Mouse (Mus musculus) cerebellum, adult 8-10 months (tissue): ENCODE data around the gene Lgals2.
"Not testable (repeated sequence)": the region's sequence is repeated elsewhere in the genome, so short reads cannot be mapped to it uniquely, and the experiment has no call there.

Source experiments
- DNase-seq: peaks from one replicate; pipeline ENCODE4 v3.0.0; 2022

Lgals2 gene

DNA sequence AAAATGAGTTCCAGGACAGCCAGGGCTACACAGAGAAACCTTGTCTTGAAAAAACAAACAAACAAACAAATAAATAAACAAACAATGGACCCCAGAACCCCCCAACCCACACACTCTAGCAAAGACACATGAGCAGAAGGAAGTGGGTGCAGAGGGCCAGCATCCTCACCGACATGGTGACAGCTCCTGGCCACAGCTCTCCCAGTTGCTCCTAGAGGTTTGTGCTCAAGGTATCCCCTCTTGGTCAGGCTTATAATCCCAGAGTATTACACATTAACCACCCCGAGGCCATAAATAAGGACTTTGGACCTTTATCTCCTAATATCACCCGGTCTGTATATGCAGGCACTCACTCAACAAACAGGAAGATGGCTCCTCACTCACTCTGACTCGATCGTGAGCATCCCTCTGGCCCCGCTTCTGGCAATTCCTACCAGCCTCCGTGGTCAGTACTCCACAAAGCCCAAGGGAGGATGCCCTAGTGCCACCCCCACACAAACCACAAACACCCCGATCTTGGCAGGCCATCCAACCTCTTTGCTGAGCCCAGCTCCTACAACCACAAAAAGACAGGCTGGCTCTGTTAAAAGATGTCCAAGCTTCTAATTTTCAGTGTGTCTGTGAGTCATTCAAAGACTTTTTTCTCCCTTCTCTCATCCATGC, at the start of gene Lgals2:
Lgals2 (minus strand) TSS at position 227 of the 663 bp plus-strand sequence.
- DNase-seq = no peak

- DNase-seq = peak; percentile 86
Measured at GRCm38 (mm10) chr15:78903243-78903642, 47.9 kb upstream of the Lgals2 start.

GRCm38 (mm10) chr15:78901422-78901789, 46.1 kb upstream of the Lgals2 start:
- no peak for DNase-seq

GRCm38 (mm10) chr15:78900585-78901421, 45.5 kb upstream of the Lgals2 start:
- no peak for DNase-seq

DNA sequence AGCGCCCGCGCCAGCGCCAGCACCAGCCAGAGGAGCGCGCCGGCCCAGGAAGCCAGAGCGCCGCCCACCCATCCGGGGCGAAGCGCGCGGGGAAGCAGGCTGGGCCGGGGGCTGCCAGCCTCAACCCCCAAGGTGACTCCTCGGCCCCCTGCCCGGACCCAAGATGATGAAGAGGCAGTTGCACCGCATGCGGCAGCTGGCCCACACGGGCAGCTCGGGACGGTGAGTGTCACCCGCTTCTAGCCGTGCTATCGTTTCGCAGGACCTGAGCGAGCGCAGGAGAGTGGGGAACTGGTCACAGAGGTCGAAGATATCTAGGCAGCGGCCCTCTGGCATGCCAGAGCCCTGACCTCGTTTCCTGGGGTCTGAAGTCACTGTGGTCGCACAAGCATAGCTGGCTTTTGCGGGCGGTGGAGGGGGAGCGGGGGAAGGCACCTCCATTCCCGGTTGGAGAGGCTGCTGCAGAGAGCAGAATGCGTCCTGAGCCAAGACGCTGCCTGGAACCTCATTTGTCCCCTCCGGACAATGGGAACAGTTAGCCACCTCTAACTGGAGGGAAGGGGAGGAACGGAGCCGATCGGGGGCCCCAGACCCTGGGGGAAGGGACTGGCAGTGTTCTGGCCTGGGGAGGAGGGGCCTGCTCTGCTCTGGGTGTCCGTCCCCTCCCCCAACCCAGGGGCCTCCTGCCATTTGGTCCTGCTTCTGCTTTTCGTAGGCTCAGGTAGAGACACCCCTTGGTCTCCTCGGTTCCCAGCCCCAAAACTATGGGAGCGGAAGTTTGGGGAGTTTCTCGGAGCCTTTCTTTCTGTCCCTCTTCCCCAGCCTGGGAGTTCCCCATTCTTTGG, 44.6 kb upstream of the Lgals2 start, which contains the start of gene Sh3bp1:
Sh3bp1 (plus strand) TSS at position 29 of the 845 bp plus-strand sequence.
- peak; percentile 41 for DNase-seq

GRCm38 (mm10) chr15:78899409-78899739, 44.0 kb upstream of the Lgals2 start, which contains the start of gene Gm49510:
TSS of gene Gm49510 (plus strand) at chr15:78899667.
- DNase-seq = no peak

DNA sequence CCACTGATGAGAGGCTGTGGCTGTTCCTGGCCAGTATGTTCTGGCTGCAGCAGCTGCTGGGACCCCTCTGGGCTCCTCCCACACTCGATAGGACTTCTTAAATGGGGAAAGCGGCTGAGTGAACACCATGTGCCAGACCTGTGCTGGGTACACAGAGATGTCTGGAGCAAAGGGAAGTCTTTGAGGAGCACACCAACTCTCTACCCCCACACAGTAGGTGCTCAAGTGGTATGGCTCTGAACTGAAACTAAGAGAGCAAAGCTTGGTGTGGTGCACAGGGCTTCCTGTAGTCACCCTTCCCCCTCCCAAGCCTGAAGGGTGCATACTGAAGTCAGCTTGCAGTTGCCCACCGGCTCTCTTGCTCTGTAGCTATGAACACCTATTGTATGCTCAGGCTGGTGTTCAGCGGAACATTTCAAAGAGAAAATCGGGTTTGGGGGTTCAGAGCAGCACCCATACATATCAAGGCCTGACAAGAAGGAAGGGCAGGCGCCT, 43.2 kb upstream of the Lgals2 start:
- no peak for DNase-seq

GRCm38 (mm10) chr15:78897488-78897887, 42.2 kb upstream of the Lgals2 start:
- DNase-seq = no peak

DNA sequence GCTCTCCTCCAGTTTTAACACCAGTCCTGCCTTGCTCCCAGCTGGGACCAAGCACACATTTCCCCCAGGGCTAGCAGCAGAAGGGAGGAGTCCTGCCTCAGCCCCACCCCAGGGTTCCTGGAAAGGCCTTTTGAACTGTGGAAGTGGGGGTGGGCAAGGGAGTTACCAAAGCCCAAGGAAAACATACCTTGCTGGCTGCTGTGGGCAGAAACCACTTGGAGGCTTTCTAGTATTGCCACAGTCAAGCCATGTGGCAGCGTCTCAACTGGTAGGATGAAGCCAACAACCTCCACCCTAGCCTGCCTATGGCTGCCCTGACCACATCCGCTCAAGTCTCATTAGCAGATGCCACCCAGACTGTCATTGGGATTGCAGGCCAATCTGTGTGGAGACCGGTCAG, 40.8 kb upstream of the Lgals2 start:
- no peak for DNase-seq

DNA sequence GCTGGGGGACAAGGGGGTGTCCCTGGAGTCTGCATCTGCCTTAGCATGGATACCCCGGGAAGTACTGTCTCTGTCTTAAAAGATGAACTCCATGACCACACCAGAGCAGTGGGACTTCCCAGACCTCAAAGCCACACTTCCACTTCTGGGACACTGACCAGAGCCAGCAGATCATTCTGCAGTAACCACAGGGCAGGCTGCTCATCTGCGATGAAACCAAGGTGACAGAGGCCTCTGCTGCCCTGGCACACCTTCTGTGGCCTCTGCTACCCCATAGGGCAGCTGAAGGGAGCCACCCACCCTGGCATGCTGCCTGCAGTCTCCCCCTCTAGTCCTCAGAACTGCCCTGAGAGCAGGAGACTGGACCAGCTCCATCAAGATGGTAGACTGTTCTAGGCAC, 40.4 kb upstream of the Lgals2 start:
- DNase-seq = no peak

DNA sequence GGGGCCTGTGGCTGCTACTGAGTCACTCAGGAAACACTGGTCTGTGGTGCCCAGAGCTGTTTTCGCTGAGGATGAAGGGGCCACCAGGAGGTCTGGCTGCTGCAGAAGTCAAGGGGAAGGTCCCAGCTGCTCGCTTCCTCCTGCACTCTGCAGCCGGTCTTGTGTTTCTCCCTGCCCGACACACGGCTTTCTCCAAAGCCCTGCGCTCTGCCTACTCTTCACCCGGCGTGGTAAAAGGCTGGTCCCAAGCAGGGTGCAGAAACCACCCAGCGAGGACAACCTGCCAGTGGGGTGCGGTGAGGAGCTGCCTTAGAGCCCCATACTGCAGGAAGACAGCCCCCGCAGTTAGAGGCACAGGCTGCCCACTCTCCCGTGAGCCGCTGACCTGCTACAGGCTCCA, 39.4 kb upstream of the Lgals2 start:
- no peak for DNase-seq

DNA sequence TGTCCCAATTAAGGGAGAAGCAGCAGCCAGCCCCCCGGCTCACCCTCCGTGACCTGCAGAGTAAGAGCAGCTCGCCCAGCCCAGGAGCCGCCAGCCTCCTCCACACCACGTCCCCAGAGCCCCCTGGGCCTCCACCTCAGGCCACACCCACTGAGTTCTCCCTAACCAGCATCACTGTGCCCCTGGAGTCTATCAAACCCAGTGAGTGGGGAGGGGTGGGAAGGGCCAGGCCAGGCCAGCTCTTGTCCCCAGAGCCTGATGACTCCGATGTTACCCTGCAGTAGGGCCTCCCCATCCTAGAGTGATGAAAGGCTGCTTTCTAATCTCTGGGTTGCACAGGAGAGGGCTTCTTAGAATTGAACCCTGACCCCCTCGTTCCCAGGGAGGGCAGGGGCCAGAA, 37.1 kb upstream of the Lgals2 start:
- DNase-seq = no peak

DNA sequence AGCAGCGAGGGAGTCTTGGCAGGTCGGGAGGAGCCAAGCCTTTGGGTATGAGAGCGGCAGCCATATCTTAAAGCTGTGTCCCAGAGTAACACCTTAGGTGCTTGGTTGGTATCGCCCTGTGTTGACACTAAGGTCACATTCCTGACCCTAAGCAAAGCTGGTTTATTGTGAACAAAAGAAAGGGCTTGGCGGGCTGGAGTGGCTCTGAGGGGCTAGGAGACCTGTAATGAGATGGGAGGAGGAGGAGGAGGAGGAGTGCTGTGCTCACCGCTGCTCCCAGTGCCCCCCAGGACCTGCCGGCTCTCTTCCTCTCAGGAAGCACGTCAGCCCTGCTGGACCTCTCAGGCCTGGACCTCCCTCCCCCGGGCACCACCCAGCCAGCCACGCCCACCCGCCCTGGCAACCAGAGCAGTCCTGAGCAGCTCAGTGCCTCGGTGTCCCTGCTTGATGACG, 34.1 kb upstream of the Lgals2 start:
- no peak for DNase-seq

- DNase-seq = no peak
Measured at GRCm38 (mm10) chr15:78881828-78882227, 26.5 kb upstream of the Lgals2 start.

GRCm38 (mm10) chr15:78880432-78880831, 25.1 kb upstream of the Lgals2 start:
- DNase-seq = no peak

DNA sequence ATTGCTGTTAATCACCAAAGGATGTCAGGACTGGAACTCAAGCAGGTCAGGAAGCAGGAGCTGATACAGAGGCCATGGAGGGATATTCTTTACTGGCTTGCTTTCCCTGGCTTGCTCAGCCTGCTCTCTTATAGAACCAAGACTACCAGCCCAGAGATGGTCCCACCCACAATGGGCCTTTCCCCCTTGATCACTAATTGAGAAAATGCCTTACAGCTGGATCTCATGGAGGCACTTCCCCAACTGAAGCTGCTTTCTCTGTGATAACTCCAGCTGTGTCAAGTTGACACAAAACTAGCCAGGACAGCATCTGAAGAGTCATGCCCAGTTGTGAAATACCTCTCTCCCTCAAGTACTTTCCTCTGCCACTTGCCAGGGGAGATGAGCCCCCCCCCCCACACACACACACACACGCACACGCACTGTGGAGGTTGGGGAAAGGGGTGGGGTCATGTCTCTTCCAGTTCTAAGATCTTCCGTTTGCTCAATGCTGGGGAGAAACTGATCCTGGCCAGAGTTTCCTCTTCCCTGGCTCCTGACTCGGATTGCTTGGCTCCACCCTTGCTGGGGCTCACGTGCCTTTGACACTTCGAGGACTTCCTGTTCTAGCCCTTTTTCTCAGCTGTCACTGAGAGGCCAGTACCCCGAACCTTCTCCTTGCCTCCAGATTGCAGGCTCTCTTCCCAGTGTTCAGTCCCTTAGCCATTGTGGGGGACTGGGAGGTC, 23.6 kb upstream of the Lgals2 start:
- DNase-seq = not testable (repeated sequence)

GRCm38 (mm10) chr15:78877810-78878390, 22.6 kb upstream of the Lgals2 start:
- DNase-seq = peak; percentile 40

DNA sequence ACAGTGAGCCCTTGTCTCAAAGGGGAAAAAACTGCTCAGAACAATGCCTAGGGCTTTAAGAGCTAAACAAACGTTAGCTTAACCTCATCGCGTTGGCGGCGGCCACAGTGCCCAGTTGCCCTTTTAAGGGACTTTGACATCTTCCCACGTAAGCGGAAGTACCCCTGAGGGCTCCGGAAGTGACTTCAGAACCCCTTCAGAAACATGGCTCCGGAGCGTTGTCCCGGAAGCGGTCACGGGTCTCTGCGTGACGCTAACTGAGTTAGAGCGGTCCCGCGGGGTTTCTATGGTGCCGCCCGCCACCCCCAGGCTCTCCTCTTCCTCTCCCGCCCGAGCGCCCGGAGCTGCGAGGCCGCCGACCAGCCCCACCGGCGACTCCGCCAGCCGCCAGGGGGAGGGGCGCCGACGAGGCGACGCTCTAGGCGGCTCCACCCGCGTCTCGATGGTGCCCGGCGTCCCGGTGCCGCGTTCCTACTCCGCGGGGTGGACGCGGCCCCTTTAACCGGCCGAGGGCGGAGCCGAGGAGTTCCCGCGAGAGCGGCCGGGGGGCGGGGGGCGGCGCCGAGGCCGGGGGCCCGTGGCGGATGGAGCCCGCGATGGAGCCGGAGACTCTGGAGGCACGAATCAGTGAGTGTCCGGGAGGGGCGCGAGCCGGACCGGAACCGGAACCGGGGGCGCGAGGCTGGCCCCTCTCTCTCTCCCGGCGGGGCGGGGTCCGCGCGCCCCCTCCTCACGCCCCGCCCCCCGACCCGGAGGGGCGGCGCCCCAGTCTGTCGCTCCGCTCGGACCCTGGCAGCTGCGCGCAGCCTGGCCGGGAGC, 21.9 kb upstream of the Lgals2 start, which contains the start of gene Gga1:
Gga1 (plus strand) TSS at position 200 of the 819 bp plus-strand sequence.
- DNase-seq = peak; percentile 95

DNA sequence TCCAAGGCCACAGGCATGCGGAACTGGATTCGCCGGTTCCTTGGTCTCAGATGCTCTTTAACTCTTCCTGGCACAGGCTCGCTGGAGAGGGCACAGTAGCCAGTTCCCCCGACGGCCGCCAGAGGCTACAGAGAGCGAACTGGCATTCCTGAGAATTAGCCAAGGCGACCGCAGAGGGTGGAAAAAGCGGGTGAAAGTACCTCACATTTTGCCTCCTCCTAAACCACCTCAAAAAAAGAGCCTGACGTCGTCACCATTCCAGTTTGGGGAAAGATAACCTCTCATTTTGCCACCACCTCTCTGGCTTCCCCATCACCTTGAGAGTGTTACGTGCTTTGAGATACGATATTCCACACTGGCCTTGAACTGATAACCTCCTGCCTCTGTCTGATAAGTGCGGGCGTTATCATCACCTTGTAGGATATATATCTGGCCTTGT, 20.9 kb upstream of the Lgals2 start:
- DNase-seq = peak; percentile 84

- DNase-seq = no peak
Measured at GRCm38 (mm10) chr15:78875537-78875936, 20.2 kb upstream of the Lgals2 start.

- no peak for DNase-seq
Measured at GRCm38 (mm10) chr15:78874989-78875388, 19.7 kb upstream of the Lgals2 start.
